Mouse (Mus musculus): Measurements from ENCODE around the gene Trnau1ap.

- TF ChIP-seq POLR2A (IDR thresholded peaks at IDR 0.05; ENCODE audit: low read depth, low read length) (no peak), CTCF (IDR thresholded peaks at IDR 0.05; ENCODE audit: extremely low read depth, insufficient read length, insufficient replicate concordance, low read depth, low read length) (no peak)
Measured at GRCm38 (mm10) chr4:132326481-132326880, 2.9 kb downstream of the Trnau1ap start.

All from small intestine, adult 2 months (tissue).